Mouse (Mus musculus) ovary, postnatal 10 days (tissue): ENCODE measurements around the gene Il16.

Source experiments
- DNase-seq: peaks from one replicate; pipeline ENCODE4 v3.0.0; 2022; ENCODE audit warnings: low spot score

The Il16 gene

GRCm38 (mm10) chr7:83678506-83678905 lies 67.0 kb downstream of the Il16 start:
- no peak for DNase-seq

GRCm38 (mm10) chr7:83677296-83677695 lies 68.2 kb downstream of the Il16 start:
- no peak for DNase-seq

- no peak for DNase-seq
Observed at GRCm38 (mm10) chr7:83675545-83676254, 69.8 kb downstream of the Il16 start.

- no peak for DNase-seq
Observed at GRCm38 (mm10) chr7:83671573-83671972, 74.0 kb downstream of the Il16 start.

- no peak for DNase-seq
Observed at GRCm38 (mm10) chr7:83668724-83669123, 76.8 kb downstream of the Il16 start.

- no peak for DNase-seq
Observed at GRCm38 (mm10) chr7:83667936-83668645, 77.4 kb downstream of the Il16 start.

- no peak for DNase-seq
Observed at GRCm38 (mm10) chr7:83666087-83666595, 79.4 kb downstream of the Il16 start.

GRCm38 (mm10) chr7:83662711-83663375 lies 82.7 kb downstream of the Il16 start:
- DNase-seq = no peak

GRCm38 (mm10) chr7:83661763-83662162 lies 83.8 kb downstream of the Il16 start:
- no peak for DNase-seq

- no peak for DNase-seq
Observed at GRCm38 (mm10) chr7:83661031-83661430, 84.5 kb downstream of the Il16 start.

GRCm38 (mm10) chr7:83660273-83660691 lies 85.2 kb downstream of the Il16 start:
- DNase-seq = no peak

- no peak for DNase-seq
Observed at GRCm38 (mm10) chr7:83659159-83660065, 86.1 kb downstream of the Il16 start.

- DNase-seq = no peak
Observed at GRCm38 (mm10) chr7:83658716-83659115, 86.8 kb downstream of the Il16 start.

GRCm38 (mm10) chr7:83654938-83655630 lies 90.4 kb downstream of the Il16 start:
- DNase-seq = no peak

- DNase-seq = no peak
Observed at GRCm38 (mm10) chr7:83654196-83654595, 91.3 kb downstream of the Il16 start.

- no peak for DNase-seq
Observed at GRCm38 (mm10) chr7:83653605-83654051, 91.9 kb downstream of the Il16 start.

- DNase-seq = no peak
Observed at GRCm38 (mm10) chr7:83652498-83652897, 93.0 kb downstream of the Il16 start.

- no peak for DNase-seq
Observed at GRCm38 (mm10) chr7:83650638-83651037, 94.9 kb downstream of the Il16 start.

- DNase-seq = no peak
Observed at GRCm38 (mm10) chr7:83648807-83649206, 96.7 kb downstream of the Il16 start.

GRCm38 (mm10) chr7:83645476-83645875 lies 100.0 kb downstream of the Il16 start:
- no peak for DNase-seq

GRCm38 (mm10) chr7:83644761-83645160 lies 100.8 kb downstream of the Il16 start:
- no peak for DNase-seq
